Mouse (Mus musculus): ENCODE data around the gene B3gnt8. TPM values are rescaled to one million over a fixed set of nuclear protein-coding genes. Genes with fewer than 3 reads are reported as not detected.

The B3gnt8 gene
- polyA plus RNA-seq, 1 experiment = 32.8 TPM

DNA sequence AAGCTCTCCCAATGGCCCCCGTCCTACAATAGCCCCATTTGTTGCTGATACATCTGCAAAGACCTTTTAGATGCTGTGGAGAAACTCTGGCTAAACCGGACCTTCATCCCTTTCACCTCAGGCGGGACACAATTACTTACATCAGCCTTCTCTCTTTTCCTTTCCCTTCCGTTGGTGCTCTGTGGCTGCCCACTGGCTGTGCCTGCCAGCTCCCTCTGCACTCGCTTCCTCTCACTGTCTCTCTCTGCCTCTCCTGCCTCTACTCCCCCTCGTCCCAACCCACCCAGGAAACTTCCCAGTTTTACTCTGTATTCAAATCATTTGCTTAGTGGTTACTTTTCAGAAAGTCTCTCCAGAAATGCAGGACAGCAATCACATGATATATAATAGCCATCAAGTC lies 16.4 kb upstream of the B3gnt8 start:
- whole genome bisulfite sequencing = 43% methylated on average over 6 of the region's 6 CpGs
- no peak for DNase-seq
- TF ChIP-seq POLR2A (IDR thresholded peaks at IDR 0.05; ENCODE audit: control insufficient read depth, extremely low read depth, insufficient read depth, low read length, poor library complexity) = no peak
- TF ChIP-seq CTCF (IDR thresholded peaks at IDR 0.05; ENCODE audit: borderline replicate concordance, control insufficient read depth, extremely low read depth, insufficient read depth, low read length, poor library complexity) = no peak

DNA sequence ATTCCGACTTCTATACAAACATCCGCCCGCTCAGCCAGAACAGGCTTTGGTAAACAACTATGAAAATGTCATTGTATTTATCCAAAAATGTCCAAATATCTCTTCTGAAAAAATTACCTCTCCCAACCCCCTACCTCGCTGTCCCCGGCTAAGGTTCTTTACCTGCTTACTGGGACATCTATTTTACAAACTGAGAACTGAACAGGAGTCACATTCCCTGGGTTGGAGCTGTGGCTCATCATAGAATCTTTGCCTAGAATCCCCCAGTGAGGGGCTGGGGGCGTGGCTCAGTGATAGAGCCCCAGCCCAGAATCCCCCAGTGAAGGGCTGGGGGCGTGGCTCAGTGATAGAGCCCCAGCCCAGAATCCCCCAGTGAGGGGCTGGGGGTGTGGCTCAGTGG lies 15.0 kb upstream of the B3gnt8 start:
- Histone ChIP-seq H3K27ac (ENCODE audit: control insufficient read depth, insufficient read depth, low read length) (no peak overlapping the region), H3K36me3 (ENCODE audit: control insufficient read depth, insufficient read depth, low read length) (no peaks in the 10 kb centered on the region), H3K27me3 (ENCODE audit: control insufficient read depth, insufficient read depth, low read length) (no peaks in the 10 kb centered on the region), H3K4me3 (ENCODE audit: control insufficient read depth, insufficient read depth, low read length) (no peak overlapping the region), H3K4me1 (replicated peaks; ENCODE audit: control insufficient read depth, insufficient read depth, low read length) (peaks cover 4% of the 10 kb centered on the region; the same call in 1 of the 2 replicates)
- 88% methylated on average over 7 of the region's 7 CpGs for WGBS
- TF ChIP-seq CTCF (IDR thresholded peaks at IDR 0.05; ENCODE audit: borderline replicate concordance, control insufficient read depth, extremely low read depth, insufficient read depth, low read length, poor library complexity) (no peak), POLR2A (IDR thresholded peaks at IDR 0.05; ENCODE audit: control insufficient read depth, extremely low read depth, insufficient read depth, low read length, poor library complexity) (no peak)
- no peak for DNase-seq

More for the DNA sequence above, 16.4 kb upstream of the B3gnt8 start:
- Histone ChIP-seq H3K4me1 (replicated peaks; ENCODE audit: control insufficient read depth, insufficient read depth, low read length) (peaks cover 6% of the 10 kb centered on the region; the same call in 1 of the 2 replicates), H3K36me3 (ENCODE audit: control insufficient read depth, insufficient read depth, low read length) (no peaks in the 10 kb centered on the region), H3K4me3 (ENCODE audit: control insufficient read depth, insufficient read depth, low read length) (no peak overlapping the region), H3K27me3 (ENCODE audit: control insufficient read depth, insufficient read depth, low read length) (no peaks in the 10 kb centered on the region), H3K27ac (ENCODE audit: control insufficient read depth, insufficient read depth, low read length) (no peak overlapping the region)

DNA sequence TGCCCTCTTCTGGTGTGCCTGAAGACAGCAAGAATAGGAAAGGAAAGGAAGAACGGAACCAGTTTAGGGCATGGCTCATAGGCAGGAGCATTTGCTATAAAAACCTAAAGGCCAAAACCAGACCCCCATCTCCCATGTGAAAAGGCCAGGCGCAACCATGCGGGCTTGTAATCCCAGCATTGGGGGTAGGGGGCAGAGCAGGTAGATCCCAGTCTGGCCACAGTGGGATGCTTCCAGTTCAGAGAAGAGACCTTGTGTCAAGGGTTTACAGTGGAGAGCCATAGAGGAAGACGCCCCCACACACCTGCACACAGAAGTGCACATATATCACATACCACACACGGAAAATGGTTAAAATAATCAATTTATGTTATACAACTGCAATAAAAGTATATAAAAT lies 12.4 kb upstream of the B3gnt8 start:
- DNase-seq = no peak
- no peak for TF ChIP-seq CTCF (IDR thresholded peaks at IDR 0.05; ENCODE audit: borderline replicate concordance, control insufficient read depth, extremely low read depth, insufficient read depth, low read length, poor library complexity)
- TF ChIP-seq POLR2A (IDR thresholded peaks at IDR 0.05; ENCODE audit: control insufficient read depth, extremely low read depth, insufficient read depth, low read length, poor library complexity) = no peak
- H3K4me3 ChIP-seq (ENCODE audit: control insufficient read depth, insufficient read depth, low read length) = no peak overlapping the region
- H3K4me1 ChIP-seq (replicated peaks; ENCODE audit: control insufficient read depth, insufficient read depth, low read length) = peaks cover 2% of the 10 kb centered on the region; the same call in 1 of the 2 replicates
- 98% methylated on average over 5 of the region's 5 CpGs for WGBS
- H3K27ac ChIP-seq (ENCODE audit: control insufficient read depth, insufficient read depth, low read length) = no peak overlapping the region
- H3K36me3 ChIP-seq (ENCODE audit: control insufficient read depth, insufficient read depth, low read length) = no peaks in the 10 kb centered on the region
- no peaks in the 10 kb centered on the region for H3K27me3 ChIP-seq (ENCODE audit: control insufficient read depth, insufficient read depth, low read length)

DNA sequence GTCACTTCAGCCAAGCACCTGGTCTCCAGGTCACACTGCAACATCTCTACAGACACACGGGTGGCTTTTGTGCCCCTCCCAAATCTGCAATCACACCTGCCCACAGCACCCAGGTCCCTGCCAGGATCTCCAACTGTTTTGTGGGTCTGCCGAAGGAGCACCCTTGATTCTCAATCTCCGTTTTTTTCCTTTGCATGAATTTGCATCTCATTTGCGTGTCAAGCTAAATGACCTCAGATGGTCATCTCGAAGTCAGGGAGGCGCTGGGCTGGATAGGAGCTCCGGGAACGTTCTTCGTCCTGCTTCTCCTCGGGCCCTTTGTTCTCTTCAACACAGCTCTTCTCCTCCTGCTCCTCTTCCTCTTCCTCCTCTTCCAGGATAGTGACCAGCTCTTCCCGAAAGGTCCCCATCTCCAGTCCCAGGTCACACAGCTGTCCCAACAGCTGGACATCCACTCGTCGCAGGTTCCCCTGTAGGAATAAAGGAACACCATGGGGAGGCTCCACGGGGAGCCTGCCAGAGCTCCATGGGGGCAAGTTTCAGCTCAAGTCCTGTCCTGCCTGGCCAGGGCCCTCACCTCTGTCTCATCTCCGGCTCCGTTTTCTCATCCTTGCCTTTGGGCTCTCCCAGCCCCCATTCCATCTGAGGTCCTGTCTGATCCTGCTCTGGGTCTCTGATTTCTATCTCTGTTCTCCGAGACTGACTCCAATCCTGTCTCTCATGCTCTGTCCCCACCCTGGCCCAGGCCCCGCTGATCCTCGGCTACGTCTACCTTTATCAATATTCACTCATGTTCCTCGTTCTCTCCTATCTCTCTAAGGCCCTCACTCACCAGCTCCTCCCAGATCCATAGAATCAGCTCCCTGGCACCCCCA lies 11.4 kb upstream of the B3gnt8 start:
- TF ChIP-seq CTCF (IDR thresholded peaks at IDR 0.05; ENCODE audit: borderline replicate concordance, control insufficient read depth, extremely low read depth, insufficient read depth, low read length, poor library complexity) (no peak), POLR2A (IDR thresholded peaks at IDR 0.05; ENCODE audit: control insufficient read depth, extremely low read depth, insufficient read depth, low read length, poor library complexity) (no peak)
- DNase-seq = no peak
- Histone ChIP-seq H3K4me1 (replicated peaks; ENCODE audit: control insufficient read depth, insufficient read depth, low read length) (peaks cover 2% of the 10 kb centered on the region; the same call in 1 of the 2 replicates), H3K27ac (ENCODE audit: control insufficient read depth, insufficient read depth, low read length) (no peak overlapping the region), H3K36me3 (ENCODE audit: control insufficient read depth, insufficient read depth, low read length) (no peaks in the 10 kb centered on the region), H3K27me3 (ENCODE audit: control insufficient read depth, insufficient read depth, low read length) (no peaks in the 10 kb centered on the region), H3K4me3 (ENCODE audit: control insufficient read depth, insufficient read depth, low read length) (no peak overlapping the region)
- WGBS = 92% methylated on average over 21 of the region's 21 CpGs

DNA sequence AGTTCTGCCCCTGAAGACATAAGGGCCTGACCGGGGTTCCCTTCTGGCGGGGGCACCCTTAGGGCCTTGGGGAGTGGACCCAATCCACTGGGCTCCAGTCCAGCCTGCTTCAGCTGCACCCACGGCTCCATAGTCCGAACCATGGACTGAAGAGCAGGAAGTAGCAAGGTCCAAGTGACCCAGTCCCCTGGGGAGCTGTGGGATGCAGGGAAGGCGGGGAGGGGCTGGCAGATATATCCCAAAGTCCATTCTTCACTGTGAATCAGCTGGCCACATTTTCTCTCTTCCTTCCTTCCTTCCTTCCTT lies 10.8 kb upstream of the B3gnt8 start, which contains the start of gene Erich4:
Erich4 (minus strand) TSS at position 187 of the 306 bp plus-strand sequence.
- Histone ChIP-seq H3K27me3 (ENCODE audit: control insufficient read depth, insufficient read depth, low read length) (no peaks in the 10 kb centered on the region), H3K4me1 (replicated peaks; ENCODE audit: control insufficient read depth, insufficient read depth, low read length) (peaks cover 2% of the 10 kb centered on the region; the same call in 1 of the 2 replicates), H3K27ac (ENCODE audit: control insufficient read depth, insufficient read depth, low read length) (no peak within 1 kb of the TSS), H3K36me3 (ENCODE audit: control insufficient read depth, insufficient read depth, low read length) (no peaks in the 10 kb centered on the region), H3K4me3 (ENCODE audit: control insufficient read depth, insufficient read depth, low read length) (no peak within 1 kb of the TSS)
- 95% methylated on average over 5 of the region's 5 CpGs for WGBS
- DNase-seq = no peak
- TF ChIP-seq POLR2A (IDR thresholded peaks at IDR 0.05; ENCODE audit: control insufficient read depth, extremely low read depth, insufficient read depth, low read length, poor library complexity) = no peak
- TF ChIP-seq CTCF (IDR thresholded peaks at IDR 0.05; ENCODE audit: borderline replicate concordance, control insufficient read depth, extremely low read depth, insufficient read depth, low read length, poor library complexity) = no peak

DNA sequence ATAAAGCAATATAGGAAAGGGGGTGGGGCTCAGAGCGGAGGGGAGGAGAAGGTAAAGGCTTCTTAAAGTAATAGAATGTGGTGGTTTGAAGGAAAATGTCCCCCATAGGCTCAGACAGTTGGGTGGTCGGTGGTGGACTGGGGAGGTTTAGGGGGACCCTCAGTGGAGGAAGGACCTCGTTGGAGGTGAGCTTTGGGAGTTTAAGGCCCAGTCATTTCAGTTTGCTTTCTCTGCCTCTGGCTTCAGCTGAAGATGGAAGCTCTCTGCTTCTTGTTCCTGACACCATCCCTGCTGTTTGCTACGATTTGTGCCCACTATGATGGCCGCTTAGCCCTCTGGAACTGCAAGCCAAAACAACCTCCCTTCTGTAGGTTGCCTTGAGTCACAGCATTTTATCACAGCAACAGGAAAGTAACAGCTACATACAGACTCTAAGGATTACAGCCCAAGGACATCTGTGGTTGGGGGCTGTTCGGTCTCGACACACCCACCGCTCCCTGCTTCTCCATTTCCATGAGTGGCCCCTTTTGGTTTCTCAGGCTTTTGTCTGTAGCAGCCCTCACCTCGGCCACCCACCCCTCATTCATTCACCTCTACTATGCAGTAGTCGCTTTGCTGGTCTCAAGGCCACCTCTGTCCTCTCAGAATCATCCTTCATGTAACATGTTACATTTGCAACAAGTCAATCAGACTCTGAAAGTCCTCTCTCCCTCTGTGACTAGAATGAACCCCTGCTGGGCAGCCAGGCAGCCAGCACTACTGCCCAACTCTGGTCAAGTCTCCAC lies 8.9 kb upstream of the B3gnt8 start:
- 92% methylated on average over 10 of the region's 10 CpGs for WGBS
- no peak for TF ChIP-seq POLR2A (IDR thresholded peaks at IDR 0.05; ENCODE audit: control insufficient read depth, extremely low read depth, insufficient read depth, low read length, poor library complexity)
- TF ChIP-seq CTCF (IDR thresholded peaks at IDR 0.05; ENCODE audit: borderline replicate concordance, control insufficient read depth, extremely low read depth, insufficient read depth, low read length, poor library complexity) = no peak
- H3K4me3 ChIP-seq (ENCODE audit: control insufficient read depth, insufficient read depth, low read length) = no peak overlapping the region
- no peak for DNase-seq
- H3K27me3 ChIP-seq (ENCODE audit: control insufficient read depth, insufficient read depth, low read length) = no peaks in the 10 kb centered on the region
- peaks cover 2% of the 10 kb centered on the region; the same call in 1 of the 2 replicates for H3K4me1 ChIP-seq (replicated peaks; ENCODE audit: control insufficient read depth, insufficient read depth, low read length)
- H3K27ac ChIP-seq (ENCODE audit: control insufficient read depth, insufficient read depth, low read length) = no peak overlapping the region
- H3K36me3 ChIP-seq (ENCODE audit: control insufficient read depth, insufficient read depth, low read length) = no peaks in the 10 kb centered on the region

Measured in thymus, adult 2 months (tissue).